Mouse (Mus musculus) heart, postnatal 0 days (tissue): ENCODE measurements around the gene Fiz1.

Experiments used
- CTCF ChIP-seq: IDR thresholded peaks from 2 replicates; pipeline ENCODE4 v1.5.1; 2016; ENCODE audit warnings: antibody characterized with exemption, control low read depth, low read depth
- EP300 ChIP-seq: IDR thresholded peaks from 2 replicates; pipeline ENCODE4 v1.6.1; 2016; ENCODE audit warnings: antibody characterized with exemption, low read depth

DNA sequence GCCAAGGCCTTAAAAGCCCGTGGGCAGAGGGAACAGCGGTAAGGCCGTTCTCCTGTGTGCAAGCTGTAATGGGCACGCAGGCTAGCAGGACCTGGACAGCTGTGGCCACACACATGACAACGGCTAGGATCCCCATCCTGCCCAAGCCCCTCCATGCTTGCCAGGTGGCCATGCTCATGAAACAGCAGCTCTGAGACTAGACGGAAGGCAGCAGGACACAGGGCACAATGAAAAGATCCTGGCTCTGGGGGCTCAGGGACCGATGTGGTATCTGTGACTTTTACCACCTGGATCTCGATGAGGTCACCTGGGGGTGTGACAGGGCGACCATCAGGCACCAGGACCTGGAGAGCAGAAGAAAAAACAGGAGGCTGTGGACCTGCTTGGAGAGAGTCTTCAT, 21.6 kb upstream of the Fiz1 start:
- TF ChIP-seq CTCF (no peak), EP300 (no peak)
